In genomic region chrX:73342068-73342467, GRCm38 (mm10) we compare ENCODE assay signal across 10 mouse cellular contexts. TPM values are rescaled to one million over a fixed set of nuclear protein-coding genes. Genes with fewer than 3 reads are reported as not detected.
A peak's percentile ranks its signal among the peaks of the same experiment; 100 is the strongest.
DNase-seq lines count a peak whose midpoint lies in the region; ATAC-seq and TF ChIP-seq lines count a peak whose summit lies in the region.
"Had no signal": no experiment of that assay in that cellular context is flagged by ENCODE, and none has a peak within 500 bp of the region (broad histone marks: within the 10 kb centered on the region; RNA-seq: fewer than 3 reads in every experiment).

No protein-coding gene starts in this region.

- H3K4me2 ChIP-seq in forebrain, embryonic 12.5 days, result peak overlapping the region; percentile 60
- peak overlapping the region; percentile 64 for H3K4me2 ChIP-seq in limb, embryonic 13.5 days (replicated peaks)

- intact Hi-C loops in left cerebral cortex, adult 2 months (cut with DNase I), result loop anchor here (2.0 kb wide), 1 partner anchor 113 kb away; the partner anchor contains the start of gene F8a

- H3K27ac ChIP-seq in left cerebral cortex, adult 2 months, result no peak overlapping the region; the same call in 1 of the 2 replicates
- H3K27ac ChIP-seq in forebrain, embryonic 12.5 days, result no peak overlapping the region
- H3K27ac ChIP-seq in limb, embryonic 13.5 days, result no peak overlapping the region
- H3K27ac ChIP-seq in small intestine, adult 2 months (ENCODE audit: insufficient read depth, low read depth, low read length), result no peak overlapping the region

- peaks cover 6% of the 10 kb centered on the region for H3K4me1 ChIP-seq in forebrain, embryonic 12.5 days
- peaks cover 12% of the 10 kb centered on the region for H3K4me1 ChIP-seq in limb, embryonic 13.5 days
- no peaks in the 10 kb centered on the region for H3K4me1 ChIP-seq in small intestine, adult 2 months (ENCODE audit: control insufficient read depth, insufficient read depth, insufficient read length, low read length)

- peak overlapping the region; percentile 68 for H3K9ac ChIP-seq in forebrain, embryonic 12.5 days
- no peak overlapping the region for H3K9ac ChIP-seq in limb, embryonic 13.5 days

- ATAC-seq in forebrain, embryonic 12.5 days (ENCODE audit: low FRiP score), result peak; percentile 44
- ATAC-seq in limb, embryonic 13.5 days (ENCODE audit: low FRiP score, low read depth), result peak; percentile 30; the same call in 1 of the 2 replicates
- no peak for ATAC-seq in inflammation-experienced regulatory T-cells, adult 6 months

- TF ChIP-seq CTCF in left cerebral cortex, adult 2 months (IDR thresholded peaks at IDR 0.05), result no peak
- TF ChIP-seq CTCF in small intestine, adult 2 months (IDR thresholded peaks at IDR 0.05; ENCODE audit: extremely low read depth, insufficient read length, insufficient replicate concordance, low read depth, low read length), result no peak

- no peak for DNase-seq in left cerebral cortex, adult 2 months (ENCODE audit: extremely low spot score in 1 of 2, low spot score in 2 of 2)
- DNase-seq in left cerebral cortex, adult 11 months (ENCODE audit: low spot score), result no peak
- DNase-seq in ovary, postnatal 14 days (ENCODE audit: low spot score), result no peak

- peak overlapping the region; percentile 60 for H3K4me3 ChIP-seq in left cerebral cortex, adult 2 months
- H3K4me3 ChIP-seq in forebrain, embryonic 12.5 days (replicated peaks), result peak overlapping the region; percentile 57
- H3K4me3 ChIP-seq in limb, embryonic 13.5 days, result peak overlapping the region; percentile 64
- peak overlapping the region; percentile 93; the same call in 1 of the 2 replicates for H3K4me3 ChIP-seq in small intestine, adult 2 months (ENCODE audit: low read depth, low read length)

- no peaks in the 10 kb centered on the region for H3K9me3 ChIP-seq in forebrain, embryonic 12.5 days
- no peaks in the 10 kb centered on the region for H3K9me3 ChIP-seq in limb, embryonic 13.5 days

- 35% methylated on average over 3 of the region's 3 CpGs for WGBS in forebrain, embryonic 12.5 days
- 32% methylated on average over 3 of the region's 3 CpGs for WGBS in limb, embryonic 13.5 days
- WGBS in small intestine, adult 2 months, result 53% methylated on average over 3 of the region's 3 CpGs

- H3K36me3 ChIP-seq in forebrain, embryonic 12.5 days (replicated peaks), result no peaks in the 10 kb centered on the region
- no peaks in the 10 kb centered on the region; the same call in 1 of the 2 replicates for H3K36me3 ChIP-seq in limb, embryonic 13.5 days
- no peaks in the 10 kb centered on the region for H3K36me3 ChIP-seq in small intestine, adult 2 months (ENCODE audit: control insufficient read depth, insufficient read depth, low read length)

- H3K27me3 ChIP-seq in forebrain, embryonic 12.5 days, result no peaks in the 10 kb centered on the region
- peaks cover 15% of the 10 kb centered on the region; the same call in 1 of the 2 replicates for H3K27me3 ChIP-seq in limb, embryonic 13.5 days
- H3K27me3 ChIP-seq in small intestine, adult 2 months (ENCODE audit: control insufficient read depth, insufficient read depth, low read length), result no peaks in the 10 kb centered on the region

- TF ChIP-seq POLR2A in small intestine, adult 2 months (IDR thresholded peaks at IDR 0.05; ENCODE audit: low read depth, low read length), result no peak

RNA-seq across cellular contexts. Expression of gene Zfp275, which starts 0.4 kb away (rescaled TPM):
- 10 to 100 TPM; 18.6 to 21.3 TPM for total RNA-seq in left cerebral cortex, adult 2 months (2021)
- polyA plus RNA-seq in forebrain, embryonic 12.5 days (2016; fragmentation: Nextera tagmentation; extraction: Ambion mirVana), result 20.7 and 22.1 TPM in 2 replicates
- 19.6 and 23.3 TPM in 2 replicates for polyA plus RNA-seq in limb, embryonic 13.5 days (2015; fragmentation: Nextera tagmentation; extraction: Ambion mirVana)
- 2.1 and 2.2 TPM in 2 replicates for polyA plus RNA-seq in small intestine, adult 2 months (2012; rRNA removed)
- polyA plus RNA-seq in inflammation-experienced regulatory T-cells, adult 6 months (2017; shearing (Covaris generic)), result 10 to 100 TPM in 2 of 3 experiments, 1 to 10 TPM in 1; 7.6 to 14.7 (median 13.3) TPM

RNA-seq across cellular contexts. Expression of gene Gm45015, which starts 5.4 kb away (rescaled TPM):
- total RNA-seq in left cerebral cortex, adult 2 months (2021), result not detected
- not detected in 2 replicates for polyA plus RNA-seq in forebrain, embryonic 12.5 days (2016; fragmentation: Nextera tagmentation; extraction: Ambion mirVana)
- polyA plus RNA-seq in limb, embryonic 13.5 days (2015; fragmentation: Nextera tagmentation; extraction: Ambion mirVana), result not detected in 2 replicates
- not detected in 2 replicates for polyA plus RNA-seq in small intestine, adult 2 months (2012; rRNA removed)
- not detected for polyA plus RNA-seq in inflammation-experienced regulatory T-cells, adult 6 months (2017; shearing (Covaris generic))
- total RNA-seq: adrenal gland, postnatal 10 days; neutrophil, adult 5-6 weeks had no signal
- polyA plus RNA-seq: gonadal fat pad, adult 2 months had no signal

RNA-seq across cellular contexts. Expression of gene Xlr5a, which starts 49.3 kb away (rescaled TPM):
- not detected for total RNA-seq in left cerebral cortex, adult 2 months (2021)
- not detected in 2 replicates for polyA plus RNA-seq in forebrain, embryonic 12.5 days (2016; fragmentation: Nextera tagmentation; extraction: Ambion mirVana)
- polyA plus RNA-seq in limb, embryonic 13.5 days (2015; fragmentation: Nextera tagmentation; extraction: Ambion mirVana), result 0.09 TPM in 1 of 2 replicates, not detected in the other
- polyA plus RNA-seq in small intestine, adult 2 months (2012; rRNA removed), result not detected in 2 replicates
- under 1 TPM in 1 of 3 experiments, not detected in 2; 0.43 TPM for polyA plus RNA-seq in inflammation-experienced regulatory T-cells, adult 6 months (2017; shearing (Covaris generic))
- total RNA-seq: neutrophil, adult 5-6 weeks had no signal
- polyA plus RNA-seq: gonadal fat pad, adult 2 months had no signal

RNA-seq across cellular contexts. Expression of gene Xlr5c, which starts 49.3 kb away (rescaled TPM):
- total RNA-seq in left cerebral cortex, adult 2 months (2021), result not detected
- polyA plus RNA-seq in forebrain, embryonic 12.5 days (2016; fragmentation: Nextera tagmentation; extraction: Ambion mirVana), result not detected in 2 replicates
- not detected in 2 replicates for polyA plus RNA-seq in limb, embryonic 13.5 days (2015; fragmentation: Nextera tagmentation; extraction: Ambion mirVana)
- not detected in 2 replicates for polyA plus RNA-seq in small intestine, adult 2 months (2012; rRNA removed)
- under 1 TPM in 1 of 3 experiments, not detected in 2; 0.53 TPM for polyA plus RNA-seq in inflammation-experienced regulatory T-cells, adult 6 months (2017; shearing (Covaris generic))
- total RNA-seq: neutrophil, adult 5-6 weeks had no signal
- polyA plus RNA-seq: gonadal fat pad, adult 2 months had no signal

RNA-seq across cellular contexts. Expression of gene Gm18336, which starts 56.5 kb away (rescaled TPM):
- under 1 TPM in 1 of 2 experiments, not detected in 1; 0.20 TPM for total RNA-seq in left cerebral cortex, adult 2 months (2021)
- polyA plus RNA-seq in forebrain, embryonic 12.5 days (2016; fragmentation: Nextera tagmentation; extraction: Ambion mirVana), result not detected in 2 replicates
- polyA plus RNA-seq in limb, embryonic 13.5 days (2015; fragmentation: Nextera tagmentation; extraction: Ambion mirVana), result not detected in 2 replicates
- polyA plus RNA-seq in small intestine, adult 2 months (2012; rRNA removed), result not detected in 2 replicates
- polyA plus RNA-seq in inflammation-experienced regulatory T-cells, adult 6 months (2017; shearing (Covaris generic)), result not detected
- total RNA-seq: adrenal gland, postnatal 10 days; neutrophil, adult 5-6 weeks had no signal
